Mouse (Mus musculus) lung, adult 2 months (tissue): Measurements from ENCODE around the gene Pcif1. TPM values are rescaled to one million over a fixed set of nuclear protein-coding genes. Genes with fewer than 3 reads are reported as not detected.
A peak's percentile ranks its signal among the peaks of the same experiment; 100 is the strongest.

ENCODE experiments used
- DNase-seq: peaks from one replicate; pipeline ENCODE4 v3.0.0; 2022
- H3K4me1 ChIP-seq: fragments of 200-500 bp; 2 replicates; pipeline ENCODE4 v1.6.1; 2011; ENCODE audit warnings: low read length; ENCODE audit not compliant: control insufficient read depth, insufficient read depth
- H3K4me3 ChIP-seq: fragments of 200-500 bp; replicated peaks from 2 replicates; pipeline ENCODE3; 2011; ENCODE audit warnings: low read depth, mild to moderate bottlenecking, control low read depth, low read length; ENCODE audit errors: extremely low read depth
- CTCF ChIP-seq: fragments of 200-500 bp; IDR thresholded peaks from 2 replicates; pipeline ENCODE4 v1.5.1; 2011; ENCODE audit warnings: mild to moderate bottlenecking, low read length, control low read depth; ENCODE audit not compliant: insufficient read depth
- POLR2A ChIP-seq: fragments of 200-500 bp; IDR thresholded peaks from 2 replicates; pipeline ENCODE4 v1.6.1; 2011; ENCODE audit warnings: low read depth, mild to moderate bottlenecking, control low read depth, low read length, borderline replicate concordance; ENCODE audit errors: extremely low read depth
- WGBS: fragments of 180-500 bp; shearing (Covaris S2); methylation state at CpG from one replicate; pipeline ENCODE4 v1.1.7; 2018; 5-methylcytosine and 5-hydroxymethylcytosine counted together
- polyA plus RNA-seq: library from polyadenylated mRNA; depleted of rRNA; stranded (reverse); fragments of >200 nt; gene quantifications from 2 replicates; pipeline ENCODE4 v1.2.3, GENCODE M21; 2012

Gene Pcif1
- polyA plus RNA-seq, 1 experiment, result 44.3 TPM

- WGBS, result 70% methylated on average over 8 of the region's 9 CpGs
- no peak for TF ChIP-seq CTCF
- no peak for TF ChIP-seq POLR2A
- no peak for DNase-seq
- peaks cover 13% of the 10 kb centered on the region for H3K4me1 ChIP-seq
- no peak overlapping the region for H3K4me3 ChIP-seq
Measured at GRCm38 (mm10) chr2:164912749-164913427, 33.8 kb downstream of the Pcif1 start.

- WGBS, result 57% methylated on average over 2 of the region's 2 CpGs
- Histone ChIP-seq H3K4me3 (no peak overlapping the region), H3K4me1 (peaks cover 13% of the 10 kb centered on the region)
- no peak for DNase-seq
- TF ChIP-seq POLR2A, result no peak
- TF ChIP-seq CTCF, result no peak
Measured at GRCm38 (mm10) chr2:164913428-164913786, 34.3 kb downstream of the Pcif1 start.

- Histone ChIP-seq H3K4me1 (peaks cover 9% of the 10 kb centered on the region), H3K4me3 (no peak overlapping the region)
- DNase-seq, result no peak
- WGBS, result 66% methylated on average over 5 of the region's 5 CpGs
- TF ChIP-seq POLR2A, result no peak
- TF ChIP-seq CTCF, result no peak
Measured at GRCm38 (mm10) chr2:164916820-164917219, 37.7 kb downstream of the Pcif1 start.

- no peak for DNase-seq
- Histone ChIP-seq H3K4me1 (peaks cover 6% of the 10 kb centered on the region; the same call in 1 of the 2 replicates), H3K4me3 (no peak overlapping the region)
- WGBS, result 67% methylated on average over 10 of the region's 10 CpGs
- TF ChIP-seq CTCF (no peak), POLR2A (no peak)
Measured at GRCm38 (mm10) chr2:164917371-164917770, 38.3 kb downstream of the Pcif1 start.

GRCm38 (mm10) chr2:164918325-164918724 lies 39.2 kb downstream of the Pcif1 start:
- no peak for TF ChIP-seq POLR2A
- TF ChIP-seq CTCF, result peak; percentile 73
- Histone ChIP-seq H3K4me3 (no peak overlapping the region), H3K4me1 (peaks cover 4% of the 10 kb centered on the region; the same call in 1 of the 2 replicates)
- no peak for DNase-seq
- 63% methylated on average over 5 of the region's 5 CpGs for WGBS

- Histone ChIP-seq H3K4me3 (no peak overlapping the region), H3K4me1 (no peaks in the 10 kb centered on the region)
- TF ChIP-seq CTCF, result no peak
- DNase-seq, result no peak
- 60% methylated on average over 7 of the region's 7 CpGs for WGBS
Measured at GRCm38 (mm10) chr2:164921984-164922383, 42.9 kb downstream of the Pcif1 start.

GRCm38 (mm10) chr2:164923291-164923690 lies 44.2 kb downstream of the Pcif1 start:
- Histone ChIP-seq H3K4me3 (no peak overlapping the region), H3K4me1 (no peaks in the 10 kb centered on the region)
- 71% methylated on average over 4 of the region's 4 CpGs for WGBS
- DNase-seq, result no peak
- no peak for TF ChIP-seq POLR2A
- no peak for TF ChIP-seq CTCF

GRCm38 (mm10) chr2:164924100-164924857 lies 45.2 kb downstream of the Pcif1 start:
- peak; percentile 90 for DNase-seq
- Histone ChIP-seq H3K4me1 (no peaks in the 10 kb centered on the region), H3K4me3 (no peak overlapping the region)
- 33% methylated on average over 11 of the region's 11 CpGs for WGBS
- TF ChIP-seq CTCF (peak; percentile 91), POLR2A (no peak)

GRCm38 (mm10) chr2:164930706-164931581 lies 51.8 kb downstream of the Pcif1 start:
- no peak for DNase-seq
- no peaks in the 10 kb centered on the region for H3K4me1 ChIP-seq
- no peak overlapping the region for H3K4me3 ChIP-seq
- 46% methylated on average over 11 of the region's 11 CpGs for WGBS
- TF ChIP-seq CTCF (no peak), POLR2A (no peak)
